Mouse (Mus musculus): ENCODE results near the gene Sik2. TPM values are rescaled to one million over a fixed set of nuclear protein-coding genes. Genes with fewer than 3 reads are reported as not detected.

The Sik2 gene
- polyA plus RNA-seq, 1 experiment from 2014 or later, result 16.2 TPM

Other genes with a start within 250 kb of the Sik2 start
- gene Fdxacb1, start 240.8 kb downstream of the Sik2 start, polyA plus RNA-seq (2016; fragmentation: Nextera tagmentation; extraction: Ambion mirVana), result 10.6 and 11.7 TPM in 2 replicates
- 38.0 and 40.6 TPM in 2 replicates for gene Alg9, start 234.1 kb downstream of the Sik2 start, polyA plus RNA-seq (2016; fragmentation: Nextera tagmentation; extraction: Ambion mirVana)
- 35.6 and 38.0 TPM in 2 replicates for gene 1110032A03Rik, start 233.6 kb downstream of the Sik2 start, polyA plus RNA-seq (2016; fragmentation: Nextera tagmentation; extraction: Ambion mirVana)
- 109 and 112 TPM in 2 replicates for gene Ppp2r1b, start 163.8 kb downstream of the Sik2 start, polyA plus RNA-seq (2016; fragmentation: Nextera tagmentation; extraction: Ambion mirVana)
- not detected in 2 replicates for gene Btg4, start 51.8 kb upstream of the Sik2 start, polyA plus RNA-seq (2016; fragmentation: Nextera tagmentation; extraction: Ambion mirVana)
- 0.69 and 1.2 TPM in 2 replicates for gene Layn, start 68.0 kb upstream of the Sik2 start, polyA plus RNA-seq (2016; fragmentation: Nextera tagmentation; extraction: Ambion mirVana)
- 0.27 TPM in 1 of 2 replicates, not detected in the other for gene 4833427G06Rik, start 93.0 kb upstream of the Sik2 start, polyA plus RNA-seq (2016; fragmentation: Nextera tagmentation; extraction: Ambion mirVana)
- 0.03 TPM in 1 of 2 replicates, not detected in the other for gene Gm32742, start 156.4 kb upstream of the Sik2 start, polyA plus RNA-seq (2016; fragmentation: Nextera tagmentation; extraction: Ambion mirVana)
- gene Pou2af1, start 204.6 kb upstream of the Sik2 start, polyA plus RNA-seq (2016; fragmentation: Nextera tagmentation; extraction: Ambion mirVana), result not detected in 2 replicates

Measured in forebrain, embryonic 12.5 days (tissue).